Mouse (Mus musculus): Measurements from ENCODE around the gene Ccdc63.

Ccdc63 gene

DNA sequence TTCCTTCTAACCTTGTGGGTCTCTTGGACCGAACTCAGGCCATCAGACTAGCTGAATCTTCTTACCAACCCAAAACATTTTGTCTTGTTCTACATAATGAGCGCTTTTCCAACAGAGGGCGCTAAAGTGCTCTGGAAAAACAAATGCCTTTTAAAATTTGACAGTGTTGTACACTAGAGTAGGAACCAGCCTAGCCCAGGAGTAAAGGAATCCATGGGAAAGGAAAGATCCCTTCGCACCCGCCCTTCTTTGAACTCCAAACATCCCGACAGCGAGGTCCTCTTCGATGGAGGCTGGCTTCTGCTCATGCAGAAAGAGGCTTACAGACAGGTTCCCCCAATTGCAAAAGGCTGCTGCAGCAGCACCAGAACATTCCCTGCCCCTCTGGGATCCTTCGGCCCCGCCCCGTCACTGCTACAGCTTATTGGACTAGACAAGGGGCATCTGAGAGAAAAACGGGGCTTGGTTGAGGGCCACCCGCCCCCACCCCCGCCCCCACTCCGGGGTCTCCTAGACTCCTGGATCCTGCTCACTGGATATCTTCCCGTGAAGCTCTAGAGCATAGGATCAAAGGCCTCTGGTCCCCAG lies 11.5 kb downstream of the Ccdc63 start:
- DNase-seq (ENCODE audit: low spot score in 2 of 2), result peak; percentile 41 to 59

DNA sequence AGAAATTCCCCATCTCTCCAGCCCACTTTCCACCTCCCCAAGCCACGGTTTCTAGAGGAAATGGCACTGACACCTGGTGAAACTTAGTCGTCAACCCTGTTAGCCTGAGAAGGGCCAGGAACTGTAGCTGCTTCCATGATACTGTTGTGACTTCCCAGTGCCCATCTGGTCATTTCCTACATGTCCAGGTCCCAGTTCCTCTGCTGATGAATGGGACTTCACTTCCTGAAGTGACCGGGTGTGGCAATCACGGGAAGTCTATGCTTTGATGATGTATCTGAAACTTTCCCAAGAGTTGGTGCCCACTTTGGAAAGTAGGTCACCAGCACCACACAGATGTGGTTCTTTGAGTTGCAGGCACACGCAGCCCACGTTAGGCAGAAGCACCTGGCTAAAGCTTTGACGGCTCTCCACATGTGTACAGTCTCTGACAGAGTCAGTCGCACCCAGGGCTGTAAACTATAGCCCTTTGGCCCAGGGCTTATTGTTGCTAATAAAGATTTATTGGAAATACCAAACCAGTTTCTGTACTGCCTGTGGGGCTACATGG lies 15.3 kb downstream of the Ccdc63 start:
- DNase-seq (ENCODE audit: low spot score in 2 of 2), result no peak

GRCm38 (mm10) chr5:122116243-122116642 lies 24.4 kb downstream of the Ccdc63 start:
- no peak for DNase-seq (ENCODE audit: low spot score in 2 of 2)

GRCm38 (mm10) chr5:122115266-122115763 lies 25.3 kb downstream of the Ccdc63 start:
- DNase-seq (ENCODE audit: low spot score in 2 of 2), result no peak

GRCm38 (mm10) chr5:122114176-122114575 lies 26.4 kb downstream of the Ccdc63 start:
- peak in 1 of 2 experiments; percentile 45 for DNase-seq (ENCODE audit: low spot score in 2 of 2)

GRCm38 (mm10) chr5:122113450-122113849 lies 27.2 kb downstream of the Ccdc63 start:
- no peak for DNase-seq (ENCODE audit: low spot score in 2 of 2)

- DNase-seq (ENCODE audit: low spot score in 2 of 2), result no peak
Observed at GRCm38 (mm10) chr5:122111933-122112248, 28.7 kb downstream of the Ccdc63 start.

- DNase-seq (ENCODE audit: low spot score in 2 of 2), result no peak
Observed at GRCm38 (mm10) chr5:122111091-122111932, 29.3 kb downstream of the Ccdc63 start.

DNA sequence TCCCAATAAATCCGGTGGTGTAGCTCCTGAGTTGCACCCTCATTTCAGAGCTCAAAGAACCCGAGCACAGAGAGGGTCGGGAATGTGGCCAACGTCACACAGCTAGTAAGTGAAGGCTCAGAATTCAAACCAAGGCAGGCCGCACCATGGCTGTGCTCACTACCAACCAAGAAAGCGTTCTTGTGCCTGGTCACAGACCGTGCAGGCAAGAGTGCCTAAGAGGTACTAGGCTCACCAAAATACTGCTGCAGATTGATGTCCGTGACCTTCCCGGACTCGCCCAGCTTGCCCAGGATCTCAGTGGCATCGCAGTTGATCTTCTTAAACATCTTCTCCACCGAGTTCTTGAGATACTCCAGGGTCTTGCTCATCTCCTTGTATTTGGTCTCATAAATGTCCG lies 30.0 kb downstream of the Ccdc63 start:
- DNase-seq (ENCODE audit: low spot score in 2 of 2), result no peak

DNA sequence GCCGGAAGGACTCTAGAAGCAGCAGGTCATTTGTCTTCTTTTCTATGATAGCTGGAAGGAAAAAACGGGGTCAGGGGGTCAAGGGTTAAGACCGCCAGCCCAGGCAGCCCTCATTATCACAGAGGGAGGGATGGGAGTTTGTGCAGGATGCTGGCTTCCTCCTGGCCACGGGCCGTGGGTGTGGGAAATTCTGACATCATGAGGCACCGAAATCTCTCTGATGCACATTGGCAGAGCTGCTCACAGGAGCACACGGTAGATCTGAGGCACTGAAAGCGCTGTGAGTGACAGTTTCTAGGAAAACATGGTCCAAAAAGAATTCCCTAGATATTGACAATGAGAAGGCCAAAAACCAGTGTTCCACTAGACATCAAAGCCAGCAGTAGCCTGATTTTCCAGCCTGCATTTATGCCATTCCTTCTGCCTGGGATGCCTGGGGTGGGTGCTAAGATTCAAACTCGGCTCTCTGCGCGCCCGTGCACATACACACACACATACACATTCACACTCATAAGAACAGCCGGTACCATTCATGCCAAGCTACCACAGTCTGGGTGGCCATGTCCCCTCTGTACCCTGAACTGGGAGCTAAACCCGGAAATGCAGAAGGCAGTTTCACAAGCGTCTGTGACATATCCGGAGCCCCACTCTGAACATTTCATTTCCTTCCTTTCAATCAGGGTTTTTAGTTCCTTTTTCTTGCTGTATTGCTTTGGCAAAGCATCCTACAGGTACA lies 31.1 kb downstream of the Ccdc63 start:
- DNase-seq (ENCODE audit: low spot score in 2 of 2), result no peak

DNA sequence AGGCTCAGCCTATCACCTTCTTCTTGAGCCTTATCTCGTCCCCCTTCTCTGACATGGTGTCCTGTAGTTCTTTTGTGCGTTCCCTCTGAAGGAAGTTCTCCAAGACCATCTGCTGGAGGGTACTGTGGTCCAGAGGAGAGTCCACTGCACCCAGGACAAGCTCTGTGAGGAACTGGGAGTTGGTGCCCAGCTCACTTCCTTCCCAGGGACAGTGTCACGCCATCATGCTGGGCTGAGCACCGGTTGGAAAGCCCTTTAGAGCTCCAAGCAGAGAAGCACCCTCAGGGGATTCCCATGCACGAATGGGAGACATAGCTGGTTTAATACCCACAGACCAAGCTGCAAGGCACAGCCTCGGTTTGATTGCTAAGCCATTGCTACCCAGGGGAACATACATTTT lies 32.5 kb downstream of the Ccdc63 start:
- no peak for DNase-seq (ENCODE audit: low spot score in 2 of 2)

DNA sequence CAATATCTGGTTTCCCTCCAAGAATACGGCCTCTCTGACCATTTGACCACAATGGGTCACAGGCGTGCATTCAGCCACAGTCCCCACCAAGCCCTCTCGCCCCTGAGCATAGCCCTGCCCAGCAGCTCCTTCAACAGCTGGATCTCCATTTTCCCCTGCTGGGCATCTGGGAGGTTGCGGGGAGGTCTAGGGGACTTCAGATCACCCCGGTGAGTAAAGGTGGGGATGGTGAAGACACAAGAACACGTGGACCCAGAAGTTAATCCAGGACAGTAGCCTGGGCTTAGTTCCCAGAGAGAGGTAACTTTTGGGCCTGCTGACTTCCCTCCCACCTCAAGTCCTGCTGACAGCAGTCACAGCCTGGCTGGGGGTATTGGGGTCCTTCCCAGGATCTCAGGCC lies 34.4 kb downstream of the Ccdc63 start:
- no peak for DNase-seq (ENCODE audit: low spot score in 2 of 2)

GRCm38 (mm10) chr5:122104981-122105380 lies 35.6 kb downstream of the Ccdc63 start:
- DNase-seq (ENCODE audit: low spot score in 2 of 2), result no peak

GRCm38 (mm10) chr5:122104201-122104600 lies 36.4 kb downstream of the Ccdc63 start:
- DNase-seq (ENCODE audit: low spot score in 2 of 2), result no peak

DNA sequence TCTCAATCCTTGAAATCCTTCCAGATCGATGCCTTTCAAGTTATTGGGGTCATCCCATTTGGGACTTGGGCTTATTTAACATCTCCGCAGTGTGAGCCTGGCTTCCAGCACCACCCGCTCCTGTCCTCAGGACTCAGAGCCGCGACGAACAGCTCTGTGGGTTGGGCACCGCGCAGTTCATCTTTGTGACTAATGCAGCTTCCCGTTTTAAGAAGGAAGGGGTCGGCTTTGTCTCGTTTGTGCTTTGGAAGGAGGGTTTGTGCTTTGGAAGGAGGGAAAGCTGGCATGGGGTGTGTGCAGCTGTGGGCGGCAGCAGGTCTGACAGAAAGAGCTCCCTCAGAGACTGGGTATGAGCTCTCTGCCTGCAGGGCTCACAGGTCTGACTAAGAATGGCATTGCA lies 37.5 kb downstream of the Ccdc63 start:
- DNase-seq (ENCODE audit: low spot score in 2 of 2), result no peak

DNA sequence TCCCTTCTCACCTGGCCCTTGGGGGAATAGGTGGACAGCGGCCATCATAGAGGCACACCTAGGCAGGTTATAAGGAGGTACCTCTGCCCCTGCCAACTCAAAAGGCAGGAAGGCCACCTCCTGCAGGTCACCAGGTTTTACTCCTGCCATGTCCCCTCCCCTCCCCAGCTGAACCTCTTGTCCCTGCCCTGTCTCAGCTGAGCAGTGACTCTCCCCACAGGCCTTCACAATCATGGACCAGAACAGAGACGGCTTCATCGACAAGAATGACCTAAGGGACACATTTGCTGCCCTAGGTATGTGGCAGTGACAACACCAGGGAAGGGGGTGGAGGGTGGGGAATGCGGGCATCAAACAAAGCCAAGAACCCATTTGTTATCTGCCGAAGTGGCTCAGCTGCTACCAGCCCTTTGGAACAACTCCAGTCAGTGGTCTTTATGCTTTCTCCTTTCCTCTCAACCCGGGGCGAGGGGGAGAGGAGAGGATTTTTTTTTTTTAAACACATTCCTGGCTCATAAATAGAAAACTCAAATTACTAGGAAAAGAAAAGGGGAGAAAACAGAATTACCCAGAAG lies 38.1 kb downstream of the Ccdc63 start:
- no peak for DNase-seq (ENCODE audit: low spot score in 2 of 2)

GRCm38 (mm10) chr5:122094439-122094838 lies 46.2 kb downstream of the Ccdc63 start:
- DNase-seq (ENCODE audit: low spot score in 2 of 2), result no peak

DNA sequence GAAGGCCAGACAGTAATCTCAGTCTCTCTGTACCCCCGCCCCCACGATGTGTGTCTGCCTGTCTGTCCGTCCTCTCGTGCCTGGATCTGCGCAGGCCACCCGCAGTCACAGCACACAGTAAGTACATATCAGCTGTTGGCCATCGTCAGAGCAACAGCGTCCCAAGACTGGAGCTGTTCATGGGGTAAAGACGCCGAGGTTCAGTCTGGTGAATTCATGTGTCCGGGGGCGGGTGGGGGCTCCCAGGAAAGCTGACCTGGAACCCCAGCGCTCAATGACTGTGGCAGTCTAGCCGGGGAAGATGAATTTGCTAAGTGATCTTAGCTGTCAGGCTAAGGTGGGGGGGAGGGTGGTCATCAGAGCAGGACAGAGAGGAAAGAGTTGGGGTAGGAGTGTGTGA lies 46.9 kb downstream of the Ccdc63 start:
- no peak for DNase-seq (ENCODE audit: low spot score in 2 of 2)

- no peak for DNase-seq (ENCODE audit: low spot score in 2 of 2)
Observed at GRCm38 (mm10) chr5:122092794-122093193, 47.8 kb downstream of the Ccdc63 start.

DNA sequence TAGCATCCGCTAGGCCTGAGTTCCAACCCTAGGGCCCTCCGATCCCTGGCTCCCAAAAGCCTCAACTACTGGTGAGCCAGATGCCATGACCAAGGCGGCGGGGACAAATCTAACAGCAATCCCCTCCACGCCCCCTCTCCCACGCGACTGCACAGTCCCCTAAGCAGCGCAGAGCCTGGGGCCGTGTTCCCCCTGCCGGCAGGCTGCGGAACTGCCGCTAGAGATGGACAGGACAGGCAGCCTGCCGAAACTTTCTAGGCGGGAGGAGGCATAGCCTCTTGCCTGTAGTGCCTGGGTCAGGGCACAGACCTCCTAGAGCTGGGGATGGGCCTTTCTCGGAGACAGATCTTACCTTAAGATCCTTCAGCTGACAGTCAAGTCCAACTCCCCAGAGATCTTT lies 49.6 kb downstream of the Ccdc63 start:
- peak in 1 of 2 experiments; percentile 42 for DNase-seq (ENCODE audit: low spot score in 2 of 2)

GRCm38 (mm10) chr5:122089664-122090063 lies 51.0 kb downstream of the Ccdc63 start:
- no peak for DNase-seq (ENCODE audit: low spot score in 2 of 2)

GRCm38 (mm10) chr5:122088917-122089316 lies 51.7 kb downstream of the Ccdc63 start:
- peak; percentile 65 to 87 for DNase-seq (ENCODE audit: low spot score in 2 of 2)
